Mouse (Mus musculus) embryonic facial prominence, embryonic 12.5 days (tissue): ENCODE data around the gene Grin2b. TPM values are rescaled to one million over a fixed set of nuclear protein-coding genes. Genes with fewer than 3 reads are reported as not detected.
"Not testable (repeated sequence)": the region's sequence is repeated elsewhere in the genome, so short reads cannot be mapped to it uniquely, and the experiment has no call there.

Source experiments
- ATAC-seq: fragments of 200-750 bp; cut with Nextera tagmentation; 2 replicates; pipeline ENCODE4 v1.8.0; 2017; ENCODE audit not compliant: insufficient number of reproducible peaks, insufficient read depth, low FRiP score, low TSS enrichment
- H3K27ac ChIP-seq: fragments of 300-500 bp; sonication (generic); 2 replicates; pipeline ENCODE4 v1.5.1; 2016; ENCODE audit warnings: mild to moderate bottlenecking
- H3K27me3 ChIP-seq: fragments of 300-500 bp; sonication (generic); 2 replicates; pipeline ENCODE4 v1.6.1; 2016; ENCODE audit warnings: mild to moderate bottlenecking, moderate library complexity
- H3K36me3 ChIP-seq: fragments of 300-500 bp; sonication (generic); 2 replicates; pipeline ENCODE4 v1.6.1; 2016; ENCODE audit warnings: mild to moderate bottlenecking
- H3K4me1 ChIP-seq: fragments of 300-500 bp; sonication (generic); 2 replicates; pipeline ENCODE4 v1.6.1; 2016
- H3K4me2 ChIP-seq: fragments of 300-500 bp; sonication (generic); replicated peaks from 2 replicates; pipeline ENCODE4 v1.6.1; 2016; ENCODE audit warnings: mild to moderate bottlenecking, moderate library complexity
- H3K4me3 ChIP-seq: fragments of 300-500 bp; sonication (generic); 2 replicates; pipeline ENCODE4 v1.5.1; 2016; ENCODE audit warnings: mild to moderate bottlenecking
- H3K9ac ChIP-seq: fragments of 300-500 bp; sonication (generic); 2 replicates; pipeline ENCODE4 v1.6.1; 2016; ENCODE audit warnings: mild to moderate bottlenecking, moderate library complexity
- H3K9me3 ChIP-seq: fragments of 300-500 bp; sonication (generic); 2 replicates; pipeline ENCODE4 v1.6.1; 2016; ENCODE audit warnings: mild to moderate bottlenecking, moderate library complexity
- whole genome bisulfite sequencing: fragments of 180-500 bp; shearing (Covaris S2); methylation state at CpG from one replicate; pipeline ENCODE4 v1.1.7; 2016; 5-methylcytosine and 5-hydroxymethylcytosine counted together
- polyA plus RNA-seq: library from polyadenylated mRNA; unstranded; fragments of >200 nt; fragmentation: Nextera tagmentation; extraction: Ambion mirVana; gene quantifications from 2 replicates; pipeline ENCODE4 v1.2.1, GENCODE M21; 2016

Gene Grin2b
- polyA plus RNA-seq, 1 experiment from 2014 or later: 2.7 TPM

- no peak overlapping the region for H3K4me2 ChIP-seq
- H3K4me3 ChIP-seq: no peak overlapping the region
- no peak overlapping the region for H3K9ac ChIP-seq
- H3K27me3 ChIP-seq: no peaks in the 10 kb centered on the region
- no peaks in the 10 kb centered on the region for H3K9me3 ChIP-seq
- ATAC-seq: no peak
- no peaks in the 10 kb centered on the region for H3K4me1 ChIP-seq
- WGBS: 83% methylated on average over 7 of the region's 7 CpGs
- no peaks in the 10 kb centered on the region for H3K36me3 ChIP-seq
- no peak overlapping the region for H3K27ac ChIP-seq
These were observed 343.9 kb downstream of the Grin2b start for GRCm38 (mm10) chr6:135829458-135829857.

- no peak overlapping the region for H3K4me3 ChIP-seq
- WGBS: 49% methylated on average over 4 of the region's 4 CpGs
- H3K27ac ChIP-seq: no peak overlapping the region
- H3K4me2 ChIP-seq: no peak overlapping the region
- no peaks in the 10 kb centered on the region for H3K9me3 ChIP-seq
- ATAC-seq: no peak
- no peak overlapping the region for H3K9ac ChIP-seq
- no peaks in the 10 kb centered on the region for H3K27me3 ChIP-seq
- H3K36me3 ChIP-seq: no peaks in the 10 kb centered on the region
- H3K4me1 ChIP-seq: no peaks in the 10 kb centered on the region
These were observed 344.3 kb downstream of the Grin2b start for GRCm38 (mm10) chr6:135828976-135829375.

GRCm38 (mm10) chr6:135827942-135828341, 345.4 kb downstream of the Grin2b start:
- WGBS: 29% methylated on average over 4 of the region's 4 CpGs
- H3K27me3 ChIP-seq: no peaks in the 10 kb centered on the region
- H3K9ac ChIP-seq: no peak overlapping the region
- H3K4me1 ChIP-seq: no peaks in the 10 kb centered on the region
- H3K27ac ChIP-seq: no peak overlapping the region
- H3K4me3 ChIP-seq: no peak overlapping the region
- ATAC-seq: no peak
- H3K4me2 ChIP-seq: no peak overlapping the region
- H3K9me3 ChIP-seq: no peaks in the 10 kb centered on the region
- H3K36me3 ChIP-seq: no peaks in the 10 kb centered on the region

GRCm38 (mm10) chr6:135827317-135827716, 346.0 kb downstream of the Grin2b start:
- Histone ChIP-seq H3K27me3 (no peaks in the 10 kb centered on the region), H3K36me3 (no peaks in the 10 kb centered on the region), H3K9ac (no peak overlapping the region), H3K9me3 (no peaks in the 10 kb centered on the region), H3K27ac (no peak overlapping the region), H3K4me2 (no peak overlapping the region), H3K4me1 (no peaks in the 10 kb centered on the region), H3K4me3 (no peak overlapping the region)
- 76% methylated on average over 3 of the region's 3 CpGs for WGBS
- ATAC-seq: no peak

- not testable (repeated sequence) for H3K4me2 ChIP-seq, H3K27me3 ChIP-seq, H3K4me1 ChIP-seq, ATAC-seq, H3K9me3 ChIP-seq, H3K36me3 ChIP-seq, H3K27ac ChIP-seq, H3K4me3 ChIP-seq, H3K9ac ChIP-seq
- WGBS: 97% methylated on average over 7 of the region's 7 CpGs
These were observed 346.5 kb downstream of the Grin2b start for GRCm38 (mm10) chr6:135826776-135827175.

GRCm38 (mm10) chr6:135817391-135817790, 355.9 kb downstream of the Grin2b start:
- Histone ChIP-seq H3K9ac (no peak overlapping the region), H3K4me2 (no peak overlapping the region), H3K27ac (no peak overlapping the region), H3K36me3 (no peaks in the 10 kb centered on the region), H3K4me1 (no peaks in the 10 kb centered on the region), H3K27me3 (no peaks in the 10 kb centered on the region), H3K9me3 (no peaks in the 10 kb centered on the region), H3K4me3 (no peak overlapping the region)
- ATAC-seq: no peak
- 91% methylated on average over 2 of the region's 2 CpGs for WGBS

- no peak for ATAC-seq
- Histone ChIP-seq H3K4me2 (no peak overlapping the region), H3K27ac (no peak overlapping the region), H3K27me3 (no peaks in the 10 kb centered on the region), H3K36me3 (no peaks in the 10 kb centered on the region), H3K4me1 (no peaks in the 10 kb centered on the region), H3K4me3 (no peak overlapping the region), H3K9me3 (no peaks in the 10 kb centered on the region), H3K9ac (no peak overlapping the region)
- 56% methylated on average over 7 of the region's 7 CpGs for WGBS
These were observed 359.6 kb downstream of the Grin2b start for GRCm38 (mm10) chr6:135813755-135814154.

- Histone ChIP-seq H3K4me1 (no peaks in the 10 kb centered on the region), H3K4me2 (no peak overlapping the region), H3K27ac (no peak overlapping the region), H3K9me3 (no peaks in the 10 kb centered on the region), H3K9ac (no peak overlapping the region), H3K4me3 (no peak overlapping the region), H3K36me3 (no peaks in the 10 kb centered on the region), H3K27me3 (no peaks in the 10 kb centered on the region)
- WGBS: 75% methylated on average over 9 of the region's 9 CpGs
- no peak for ATAC-seq
These were observed 367.9 kb downstream of the Grin2b start for GRCm38 (mm10) chr6:135805436-135805835.

- peaks cover 8% of the 10 kb centered on the region; the same call in 1 of the 2 replicates for H3K4me1 ChIP-seq
- H3K36me3 ChIP-seq: no peaks in the 10 kb centered on the region
- WGBS: 57% methylated on average over 8 of the region's 8 CpGs
- H3K4me3 ChIP-seq: no peak overlapping the region
- no peak overlapping the region for H3K4me2 ChIP-seq
- no peak overlapping the region for H3K9ac ChIP-seq
- no peak overlapping the region for H3K27ac ChIP-seq
- ATAC-seq: no peak
- no peaks in the 10 kb centered on the region for H3K27me3 ChIP-seq
- H3K9me3 ChIP-seq: no peaks in the 10 kb centered on the region
These were observed 373.4 kb downstream of the Grin2b start for GRCm38 (mm10) chr6:135799949-135800348.

- H3K4me1 ChIP-seq: peaks cover 8% of the 10 kb centered on the region; the same call in 1 of the 2 replicates
- no peak overlapping the region for H3K27ac ChIP-seq
- WGBS: 65% methylated on average over 13 of the region's 13 CpGs
- no peaks in the 10 kb centered on the region for H3K27me3 ChIP-seq
- no peaks in the 10 kb centered on the region for H3K9me3 ChIP-seq
- no peaks in the 10 kb centered on the region for H3K36me3 ChIP-seq
- ATAC-seq: no peak
- H3K4me2 ChIP-seq: no peak overlapping the region
- H3K9ac ChIP-seq: no peak overlapping the region
- no peak overlapping the region for H3K4me3 ChIP-seq
These were observed 374.9 kb downstream of the Grin2b start for GRCm38 (mm10) chr6:135798202-135798992.

- H3K9ac ChIP-seq: no peak overlapping the region
- peaks cover 8% of the 10 kb centered on the region; the same call in 1 of the 2 replicates for H3K4me1 ChIP-seq
- no peak for ATAC-seq
- no peak overlapping the region for H3K4me3 ChIP-seq
- H3K27me3 ChIP-seq: no peaks in the 10 kb centered on the region
- H3K4me2 ChIP-seq: no peak overlapping the region
- H3K27ac ChIP-seq: no peak overlapping the region
- 79% methylated on average over 10 of the region's 10 CpGs for WGBS
- H3K36me3 ChIP-seq: no peaks in the 10 kb centered on the region
- no peaks in the 10 kb centered on the region for H3K9me3 ChIP-seq
These were observed 375.8 kb downstream of the Grin2b start for GRCm38 (mm10) chr6:135797371-135798033.

GRCm38 (mm10) chr6:135796911-135797310, 376.4 kb downstream of the Grin2b start:
- no peaks in the 10 kb centered on the region for H3K27me3 ChIP-seq
- ATAC-seq: no peak
- peaks cover 8% of the 10 kb centered on the region; the same call in 1 of the 2 replicates for H3K4me1 ChIP-seq
- no peak overlapping the region for H3K9ac ChIP-seq
- H3K4me2 ChIP-seq: no peak overlapping the region
- whole genome bisulfite sequencing: 75% methylated on average over 4 of the region's 4 CpGs
- H3K27ac ChIP-seq: no peak overlapping the region
- H3K36me3 ChIP-seq: no peaks in the 10 kb centered on the region
- H3K4me3 ChIP-seq: no peak overlapping the region
- H3K9me3 ChIP-seq: no peaks in the 10 kb centered on the region
